Mouse (Mus musculus): Measurements from ENCODE around the gene Polr3b. TPM values are rescaled to one million over a fixed set of nuclear protein-coding genes. Genes with fewer than 3 reads are reported as not detected.
A peak's percentile ranks its signal among the peaks of the same experiment; 100 is the strongest.

The Polr3b gene
- 10 to 100 TPM; 14.2 to 16.8 (median 15.2) TPM for polyA plus RNA-seq (2017; shearing (Covaris generic))

- ATAC-seq: peak; percentile 93
Observed at GRCm38 (mm10) chr10:84621826-84622790, at the start of gene Polr3b. Gene Polr3b, plus strand, starts transcription at chr10:84622292.

GRCm38 (mm10) chr10:84573671-84574420, 48.2 kb upstream of the Polr3b start:
- ATAC-seq: no peak

- ATAC-seq: peak; percentile 64
Observed at GRCm38 (mm10) chr10:84576029-84576394, 46.1 kb upstream of the Polr3b start.

DNA sequence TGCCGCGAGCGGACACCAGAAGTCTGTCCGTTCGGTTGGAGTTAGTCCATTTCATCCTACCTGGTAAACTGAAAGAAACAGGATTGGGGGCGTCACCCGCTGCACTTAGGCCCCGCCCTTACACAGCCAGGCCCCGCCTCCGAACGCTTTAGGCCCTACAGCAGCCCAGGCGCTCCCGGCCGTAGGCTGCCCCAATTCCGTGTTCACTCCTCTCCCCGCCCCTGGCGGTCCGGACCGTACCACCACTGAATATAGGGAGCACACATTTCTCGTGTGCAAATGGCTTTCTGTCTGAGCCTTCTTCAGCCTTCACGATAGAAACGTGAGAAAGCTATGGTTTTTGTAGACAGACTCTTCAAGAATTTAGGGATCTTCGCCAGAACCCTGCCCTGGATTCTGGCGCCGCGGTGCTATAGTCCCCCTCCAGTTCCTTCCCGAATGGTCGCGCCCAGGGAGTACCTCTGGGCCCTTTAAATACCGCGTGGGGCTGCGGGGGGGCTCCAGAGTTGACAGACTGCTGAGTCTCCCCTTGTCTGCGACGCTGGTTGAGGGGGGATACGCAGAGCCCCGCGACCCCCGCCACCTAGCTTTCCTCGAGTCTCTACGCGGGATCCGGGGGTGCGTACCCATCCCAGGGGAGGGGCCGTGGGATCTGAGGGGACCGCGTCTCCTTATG, 45.6 kb upstream of the Polr3b start, which contains the start of gene Tcp11l2:
Gene Tcp11l2, plus strand, starts transcription at position 232 of the 676 bp plus-strand sequence.
- ATAC-seq: peak; percentile 87

DNA sequence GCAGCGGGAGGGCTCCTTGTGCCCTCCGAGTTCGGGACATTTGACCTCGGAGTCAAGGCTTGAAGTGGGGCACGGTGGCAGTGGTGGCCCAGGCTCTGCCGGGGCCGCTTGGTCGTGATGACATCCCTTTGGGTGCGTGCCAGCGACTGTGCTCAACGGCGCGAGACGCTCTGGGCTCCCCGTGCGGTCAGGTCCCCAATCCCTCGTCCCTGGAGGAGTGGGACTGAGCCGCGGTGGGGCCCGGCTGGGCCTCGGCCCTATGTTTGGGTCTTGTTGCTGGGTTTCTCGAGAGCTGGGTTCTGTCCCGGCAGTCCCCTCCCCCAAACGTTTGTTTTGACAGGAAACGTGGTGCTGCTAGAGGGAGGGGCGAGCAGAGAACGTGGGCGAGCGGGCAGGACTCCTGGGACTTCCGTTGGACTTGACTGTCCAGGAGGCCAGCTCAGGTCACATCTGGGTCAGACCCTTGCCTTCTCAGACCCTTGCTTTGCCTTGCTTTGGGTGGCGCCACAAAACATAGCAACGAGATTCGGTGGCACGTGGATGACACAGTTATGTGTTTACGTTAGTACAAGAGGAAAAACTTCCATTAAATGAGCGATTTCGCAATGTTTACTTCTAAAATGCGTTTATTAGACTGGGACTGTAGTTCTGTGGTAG, 44.9 kb upstream of the Polr3b start:
- peak; percentile 51 for ATAC-seq

- no peak for ATAC-seq
Observed at GRCm38 (mm10) chr10:84578738-84579137, 43.4 kb upstream of the Polr3b start.

- no peak for ATAC-seq
Observed at GRCm38 (mm10) chr10:84579527-84579926, 42.6 kb upstream of the Polr3b start.

- ATAC-seq: no peak
Observed at GRCm38 (mm10) chr10:84581191-84581590, 40.9 kb upstream of the Polr3b start.

DNA sequence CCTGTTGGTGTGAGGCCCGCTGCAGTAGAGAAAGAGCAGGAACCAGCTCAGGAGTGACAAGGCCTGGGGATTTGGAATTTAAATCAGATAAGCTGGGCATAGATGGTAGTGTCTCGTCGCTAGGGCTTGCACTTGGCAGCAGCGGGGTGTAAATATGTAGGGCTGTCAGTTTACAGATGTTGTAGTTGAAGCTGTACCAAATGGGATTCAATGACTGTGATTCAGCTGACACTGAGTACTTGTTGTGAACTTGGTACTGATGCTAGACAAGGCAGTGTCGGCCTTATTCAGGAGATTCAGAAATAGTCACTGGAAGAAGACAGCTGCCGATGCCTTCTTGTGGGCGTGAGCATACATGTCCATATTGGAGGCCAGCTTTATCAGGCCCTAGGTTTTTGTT, 39.9 kb upstream of the Polr3b start:
- no peak for ATAC-seq

GRCm38 (mm10) chr10:84584451-84585293, 37.4 kb upstream of the Polr3b start:
- ATAC-seq: peak; percentile 28

GRCm38 (mm10) chr10:84585294-84585650, 36.8 kb upstream of the Polr3b start:
- peak; percentile 25 for ATAC-seq

DNA sequence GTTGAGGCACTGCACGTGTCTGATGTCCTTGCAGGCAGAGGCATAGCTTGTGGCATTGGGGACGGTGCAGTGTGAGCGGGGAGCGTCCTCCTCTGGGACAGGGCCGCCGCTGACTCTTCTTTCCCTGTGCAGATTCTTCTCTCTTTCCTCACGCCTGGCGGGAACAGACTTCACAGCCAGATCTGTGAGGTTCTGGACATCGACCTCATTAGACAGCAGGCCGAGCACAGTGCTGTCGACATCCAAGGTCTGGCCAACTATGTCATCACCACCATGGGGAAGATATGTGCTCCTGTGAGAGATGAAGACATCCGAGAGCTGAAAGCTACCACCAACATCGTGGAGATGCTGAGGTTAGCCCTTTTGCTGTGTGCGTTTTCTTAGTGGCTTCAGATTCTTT, 31.1 kb upstream of the Polr3b start:
- ATAC-seq: no peak

GRCm38 (mm10) chr10:84591640-84592148, 30.4 kb upstream of the Polr3b start:
- no peak for ATAC-seq

GRCm38 (mm10) chr10:84592745-84593144, 29.3 kb upstream of the Polr3b start:
- ATAC-seq: no peak

GRCm38 (mm10) chr10:84597127-84597785, 24.8 kb upstream of the Polr3b start:
- no peak for ATAC-seq

GRCm38 (mm10) chr10:84598172-84598571, 23.9 kb upstream of the Polr3b start:
- no peak for ATAC-seq

DNA sequence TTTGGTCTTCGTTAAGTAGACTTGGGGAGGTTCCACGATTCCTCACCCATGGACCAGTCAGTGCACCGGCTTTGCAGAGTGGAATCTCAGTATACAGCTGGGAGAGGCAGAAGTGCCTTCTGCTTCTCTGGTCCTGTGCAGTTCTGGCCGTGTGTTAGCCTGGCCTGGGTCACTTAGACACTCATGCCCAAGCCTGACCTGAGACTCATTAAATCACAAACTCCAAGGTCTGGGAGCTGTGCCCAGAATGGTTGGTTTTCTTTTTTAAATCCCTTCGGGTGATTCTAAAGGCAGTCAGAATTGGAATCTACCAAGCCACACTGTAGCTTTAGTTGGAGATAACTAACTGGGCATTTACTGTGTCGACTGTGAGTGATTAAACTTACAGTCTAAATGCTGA, 22.0 kb upstream of the Polr3b start:
- no peak for ATAC-seq

DNA sequence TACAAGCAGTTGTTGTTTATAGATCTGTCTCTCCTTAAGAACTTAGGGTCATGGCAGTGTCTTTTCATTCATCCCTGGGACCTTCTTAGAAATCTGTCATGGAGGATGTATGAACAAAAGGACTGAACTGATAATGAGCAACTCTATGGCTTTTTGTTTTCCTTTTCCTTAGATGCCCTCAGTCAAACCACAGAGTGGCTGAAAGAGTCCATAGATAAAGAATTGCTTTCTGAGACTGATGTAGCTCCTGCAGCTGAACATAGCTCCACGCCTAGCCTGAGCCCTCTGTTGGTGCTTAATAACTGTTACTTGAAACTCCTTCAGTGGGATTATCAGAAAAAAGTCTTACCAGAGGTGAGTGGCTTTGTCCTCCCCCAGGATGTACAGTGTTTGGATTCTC, 17.8 kb upstream of the Polr3b start:
- ATAC-seq: no peak

GRCm38 (mm10) chr10:84608361-84608760, 13.7 kb upstream of the Polr3b start:
- no peak for ATAC-seq

DNA sequence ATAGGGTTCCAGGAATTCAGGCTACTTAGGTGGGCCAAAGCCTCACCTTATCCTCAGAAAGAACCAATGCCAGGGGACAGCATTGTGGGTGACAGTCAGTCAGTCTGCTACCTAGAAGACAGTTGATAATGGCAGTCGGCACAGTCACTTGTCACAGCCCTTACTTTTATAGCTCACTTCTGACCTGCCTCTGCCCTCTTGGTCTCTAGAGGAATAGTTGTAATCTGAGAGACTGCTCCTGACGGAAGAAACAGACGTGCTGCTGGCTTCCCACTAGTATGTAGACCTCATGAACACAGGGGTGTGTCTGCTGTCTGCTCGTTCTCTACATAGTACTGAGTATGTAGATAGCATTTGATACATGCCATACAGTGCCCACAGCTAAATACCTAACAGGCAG, 11.8 kb upstream of the Polr3b start:
- ATAC-seq: no peak

GRCm38 (mm10) chr10:84610783-84611182, 11.3 kb upstream of the Polr3b start:
- ATAC-seq: no peak
